Mouse (Mus musculus): ENCODE results near the gene Zbtb7b. TPM values are rescaled to one million over a fixed set of nuclear protein-coding genes. Genes with fewer than 3 reads are reported as not detected.

Gene Zbtb7b
- polyA plus RNA-seq, 1 experiment from 2014 or later = 2.2 TPM

DNA sequence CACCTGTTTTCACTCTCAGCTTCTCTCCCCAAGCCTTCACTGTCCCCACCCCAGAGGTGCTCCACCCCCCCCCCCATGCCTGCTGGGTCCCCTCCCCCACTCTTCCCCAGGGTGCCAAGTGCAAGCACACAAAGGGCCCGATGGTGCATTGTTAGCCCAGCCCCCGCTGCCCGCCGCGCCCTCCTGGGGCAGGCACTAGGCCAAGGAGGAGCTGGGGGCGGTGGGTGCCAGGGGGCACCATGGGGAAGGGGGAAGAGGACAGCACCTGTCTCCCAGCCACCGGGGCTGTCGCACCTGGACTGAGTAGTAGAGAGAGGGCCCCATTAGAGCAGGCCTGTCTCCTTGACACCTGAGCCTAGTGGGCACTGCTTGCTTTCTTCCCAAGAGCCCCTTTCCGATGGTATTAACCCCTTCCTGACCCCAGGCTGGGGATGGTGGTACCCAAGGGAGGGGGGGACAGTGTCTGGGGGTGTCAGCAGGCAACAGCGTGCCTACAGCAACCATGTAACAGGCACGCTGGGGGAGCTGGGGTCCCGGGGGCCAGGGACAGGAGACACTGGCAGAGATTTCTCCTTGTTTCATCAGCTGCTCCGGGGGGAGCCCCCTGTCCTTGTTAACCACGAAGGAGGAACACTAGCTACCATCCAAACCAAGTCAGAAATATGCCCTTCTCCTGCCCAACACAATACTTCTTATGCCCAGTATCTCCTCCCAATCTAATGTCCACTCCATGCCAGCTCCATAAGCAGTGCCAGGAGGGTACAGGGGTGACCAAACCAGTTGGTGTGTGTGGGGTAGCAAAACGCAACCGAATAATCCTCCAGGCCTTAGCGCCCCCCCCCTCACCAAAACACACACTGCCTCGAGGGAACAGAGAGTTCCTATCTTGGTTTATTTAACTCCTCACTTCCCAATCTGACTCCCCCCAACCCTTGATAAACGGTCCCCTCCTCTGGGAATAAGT lies 3.6 kb downstream of the Zbtb7b start:
- H3K36me3 ChIP-seq (ENCODE audit: control insufficient read depth, insufficient read depth, low read length) = no peaks in the 10 kb centered on the region
- peak overlapping the region; percentile 70 for H3K4me3 ChIP-seq (ENCODE audit: low read depth, low read length)
- H3K27ac ChIP-seq (ENCODE audit: low read depth, low read length) = peak overlapping the region; percentile 35; the same call in 1 of the 2 replicates
- peaks cover 29% of the 10 kb centered on the region for H3K4me1 ChIP-seq (ENCODE audit: control insufficient read depth, insufficient read depth, low read length)
- no peaks in the 10 kb centered on the region for H3K27me3 ChIP-seq (ENCODE audit: control insufficient read depth, insufficient read depth, low read length)
- WGBS (ENCODE audit: insufficient replicate concordance) = 17% methylated on average over 19 of the region's 19 CpGs
- peak overlapping the region; percentile 86 for H3K9ac ChIP-seq (ENCODE audit: low read depth, low read length)
- H3K9me3 ChIP-seq (replicated peaks; ENCODE audit: control insufficient read depth, low read length) = no peaks in the 10 kb centered on the region
- no peak for ATAC-seq (replicated peaks; ENCODE audit: insufficient number of reproducible peaks, low FRiP score, low TSS enrichment)
- H3K4me2 ChIP-seq = peak overlapping the region; percentile 100

DNA sequence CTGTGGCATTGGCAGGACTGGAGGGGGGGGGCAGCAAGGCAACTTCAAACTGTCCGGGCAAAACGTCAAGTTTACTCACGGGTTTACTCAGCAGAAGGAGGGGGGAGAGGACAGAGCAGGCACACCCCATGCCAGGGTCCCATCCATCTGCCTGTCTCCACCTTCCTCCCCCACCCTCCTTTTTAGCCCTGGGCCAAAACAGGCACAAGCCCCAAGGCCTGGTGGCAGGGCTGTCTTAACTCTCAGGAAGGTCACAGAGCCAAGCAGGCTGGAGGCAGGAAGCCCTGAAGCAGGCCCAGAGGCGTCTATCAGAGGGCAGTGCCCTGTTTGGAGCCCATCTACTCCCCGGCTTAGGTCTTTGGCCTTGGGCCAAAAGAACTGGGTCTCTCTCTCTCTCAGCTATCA lies 4.5 kb downstream of the Zbtb7b start:
- no peaks in the 10 kb centered on the region for H3K27me3 ChIP-seq (ENCODE audit: control insufficient read depth, insufficient read depth, low read length)
- no peak for ATAC-seq (replicated peaks; ENCODE audit: insufficient number of reproducible peaks, low FRiP score, low TSS enrichment)
- H3K4me3 ChIP-seq (ENCODE audit: low read depth, low read length) = no peak overlapping the region
- no peak overlapping the region; the same call in 1 of the 2 replicates for H3K27ac ChIP-seq (ENCODE audit: low read depth, low read length)
- no peaks in the 10 kb centered on the region for H3K9me3 ChIP-seq (replicated peaks; ENCODE audit: control insufficient read depth, low read length)
- peak overlapping the region; percentile 8; the same call in 1 of the 2 replicates for H3K4me2 ChIP-seq
- peaks cover 22% of the 10 kb centered on the region for H3K4me1 ChIP-seq (ENCODE audit: control insufficient read depth, insufficient read depth, low read length)
- no peak overlapping the region for H3K9ac ChIP-seq (ENCODE audit: low read depth, low read length)
- H3K36me3 ChIP-seq (ENCODE audit: control insufficient read depth, insufficient read depth, low read length) = no peaks in the 10 kb centered on the region
- whole genome bisulfite sequencing (ENCODE audit: insufficient replicate concordance) = 47% methylated on average over 5 of the region's 5 CpGs

DNA sequence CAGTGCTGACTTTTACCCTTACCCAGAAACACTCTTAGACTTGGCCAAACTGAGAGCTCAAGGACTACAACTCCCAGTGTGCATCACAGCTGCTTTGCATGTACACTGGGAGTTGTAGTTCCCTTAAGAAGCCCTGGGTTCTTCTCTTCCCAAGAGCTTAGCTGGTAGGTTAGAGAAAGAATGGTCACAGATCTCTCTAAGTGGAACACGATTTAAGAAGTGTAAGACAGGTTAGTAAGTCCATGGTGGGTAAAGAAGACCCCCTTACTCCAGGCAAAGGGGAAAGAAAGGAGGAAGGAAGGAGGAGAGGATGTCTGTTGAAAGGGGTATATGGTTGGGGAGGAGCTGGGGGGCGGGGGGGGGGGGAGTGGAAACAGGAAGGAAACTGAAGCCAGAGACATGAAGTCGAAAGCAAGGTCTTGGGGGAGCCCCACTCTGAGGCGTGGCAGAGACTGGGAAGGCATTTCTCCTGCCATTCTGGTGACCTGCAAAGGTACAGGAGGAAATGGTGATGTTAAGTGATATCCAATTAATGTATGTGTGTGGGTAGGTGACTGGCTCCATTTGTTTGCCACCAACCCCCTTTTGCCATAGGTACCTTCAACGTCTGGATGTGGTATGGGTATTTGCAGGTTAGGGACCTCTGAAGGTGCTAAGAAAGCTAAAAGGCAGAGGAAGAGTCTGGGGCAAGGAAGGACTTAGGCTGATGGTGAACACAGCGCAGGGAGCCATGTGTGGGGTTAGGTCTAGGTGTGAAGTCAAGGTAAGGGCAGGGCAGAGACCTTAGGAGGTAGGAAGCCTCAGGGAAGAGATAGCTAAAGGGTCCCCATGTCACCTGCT lies 5.5 kb downstream of the Zbtb7b start:
- Histone ChIP-seq H3K4me2 (no peak overlapping the region), H3K36me3 (ENCODE audit: control insufficient read depth, insufficient read depth, low read length) (no peaks in the 10 kb centered on the region), H3K4me3 (ENCODE audit: low read depth, low read length) (no peak overlapping the region), H3K4me1 (ENCODE audit: control insufficient read depth, insufficient read depth, low read length) (peaks cover 26% of the 10 kb centered on the region), H3K27me3 (ENCODE audit: control insufficient read depth, insufficient read depth, low read length) (no peaks in the 10 kb centered on the region), H3K27ac (ENCODE audit: low read depth, low read length) (no peak overlapping the region), H3K9me3 (replicated peaks; ENCODE audit: control insufficient read depth, low read length) (no peaks in the 10 kb centered on the region), H3K9ac (ENCODE audit: low read depth, low read length) (no peak overlapping the region)
- 59% methylated on average over 5 of the region's 6 CpGs for WGBS (ENCODE audit: insufficient replicate concordance)
- ATAC-seq (replicated peaks; ENCODE audit: insufficient number of reproducible peaks, low FRiP score, low TSS enrichment) = no peak

DNA sequence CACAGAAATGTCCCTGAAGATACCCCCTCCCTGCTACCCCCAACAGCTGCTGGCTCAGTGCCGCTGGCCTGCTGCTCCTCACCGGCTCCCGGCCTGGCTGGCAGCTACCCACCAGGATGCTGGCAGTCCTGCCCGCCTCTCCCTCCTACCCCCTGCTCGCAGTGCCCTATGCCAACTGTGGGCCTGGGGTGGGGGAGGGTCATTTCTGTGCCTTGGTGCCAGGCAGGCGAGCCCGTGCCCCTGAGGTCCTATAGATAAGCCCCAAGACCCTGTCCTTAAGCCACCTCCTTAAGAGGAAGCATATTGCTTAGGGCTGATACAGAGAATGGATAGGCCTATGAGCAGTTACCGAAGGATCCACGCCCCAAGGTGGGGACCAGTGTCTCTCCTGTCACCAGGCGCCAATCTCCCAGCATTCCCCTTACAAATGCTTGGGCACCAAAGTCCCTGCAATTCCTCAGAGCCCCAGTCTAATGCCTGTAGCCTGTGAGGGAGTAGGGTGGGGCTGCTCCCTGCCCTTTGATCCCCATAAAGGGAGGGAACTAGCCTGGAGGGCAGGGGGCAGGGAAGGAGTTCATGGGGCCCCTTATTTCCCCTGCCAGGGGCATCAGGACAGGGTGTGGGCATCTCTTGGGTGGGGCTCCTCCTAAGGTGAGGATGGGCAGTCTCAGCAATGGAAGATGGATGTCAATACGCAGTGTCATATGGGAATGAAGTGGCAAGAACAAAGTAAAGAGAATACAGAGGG lies 6.3 kb downstream of the Zbtb7b start:
- ATAC-seq (replicated peaks; ENCODE audit: insufficient number of reproducible peaks, low FRiP score, low TSS enrichment) = no peak
- Histone ChIP-seq H3K9me3 (replicated peaks; ENCODE audit: control insufficient read depth, low read length) (no peaks in the 10 kb centered on the region), H3K27me3 (ENCODE audit: control insufficient read depth, insufficient read depth, low read length) (no peaks in the 10 kb centered on the region), H3K27ac (ENCODE audit: low read depth, low read length) (no peak overlapping the region), H3K4me3 (ENCODE audit: low read depth, low read length) (no peak overlapping the region), H3K4me2 (no peak overlapping the region), H3K9ac (ENCODE audit: low read depth, low read length) (no peak overlapping the region), H3K36me3 (ENCODE audit: control insufficient read depth, insufficient read depth, low read length) (no peaks in the 10 kb centered on the region), H3K4me1 (ENCODE audit: control insufficient read depth, insufficient read depth, low read length) (peaks cover 26% of the 10 kb centered on the region)
- WGBS (ENCODE audit: insufficient replicate concordance) = 75% methylated on average over 11 of the region's 11 CpGs

DNA sequence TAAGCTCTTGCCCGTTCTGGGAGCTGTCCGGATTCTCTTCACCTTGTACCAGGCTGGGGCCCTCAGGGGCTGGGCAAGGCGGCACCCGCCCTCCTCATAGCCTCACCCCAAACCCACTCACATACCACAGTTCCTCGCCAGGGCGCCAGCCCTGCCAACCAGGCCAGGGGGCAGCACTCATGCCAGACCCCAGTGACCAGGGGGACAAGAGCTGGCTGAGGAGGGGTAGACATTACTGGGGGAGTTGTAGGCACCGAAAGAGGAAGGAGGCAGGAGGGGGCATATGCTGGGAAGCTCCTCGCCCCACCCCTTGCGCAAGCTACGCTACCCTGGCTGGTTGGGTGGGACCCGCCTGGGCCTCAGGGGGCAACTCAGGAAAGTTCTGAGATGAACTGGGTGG lies 6.9 kb downstream of the Zbtb7b start:
- ATAC-seq (replicated peaks; ENCODE audit: insufficient number of reproducible peaks, low FRiP score, low TSS enrichment) = no peak
- no peaks in the 10 kb centered on the region for H3K9me3 ChIP-seq (replicated peaks; ENCODE audit: control insufficient read depth, low read length)
- no peaks in the 10 kb centered on the region for H3K36me3 ChIP-seq (ENCODE audit: control insufficient read depth, insufficient read depth, low read length)
- no peak overlapping the region for H3K9ac ChIP-seq (ENCODE audit: low read depth, low read length)
- 76% methylated on average over 11 of the region's 11 CpGs for WGBS (ENCODE audit: insufficient replicate concordance)
- no peaks in the 10 kb centered on the region for H3K27me3 ChIP-seq (ENCODE audit: control insufficient read depth, insufficient read depth, low read length)
- no peak overlapping the region for H3K27ac ChIP-seq (ENCODE audit: low read depth, low read length)
- H3K4me2 ChIP-seq = no peak overlapping the region
- peaks cover 26% of the 10 kb centered on the region for H3K4me1 ChIP-seq (ENCODE audit: control insufficient read depth, insufficient read depth, low read length)
- no peak overlapping the region for H3K4me3 ChIP-seq (ENCODE audit: low read depth, low read length)

DNA sequence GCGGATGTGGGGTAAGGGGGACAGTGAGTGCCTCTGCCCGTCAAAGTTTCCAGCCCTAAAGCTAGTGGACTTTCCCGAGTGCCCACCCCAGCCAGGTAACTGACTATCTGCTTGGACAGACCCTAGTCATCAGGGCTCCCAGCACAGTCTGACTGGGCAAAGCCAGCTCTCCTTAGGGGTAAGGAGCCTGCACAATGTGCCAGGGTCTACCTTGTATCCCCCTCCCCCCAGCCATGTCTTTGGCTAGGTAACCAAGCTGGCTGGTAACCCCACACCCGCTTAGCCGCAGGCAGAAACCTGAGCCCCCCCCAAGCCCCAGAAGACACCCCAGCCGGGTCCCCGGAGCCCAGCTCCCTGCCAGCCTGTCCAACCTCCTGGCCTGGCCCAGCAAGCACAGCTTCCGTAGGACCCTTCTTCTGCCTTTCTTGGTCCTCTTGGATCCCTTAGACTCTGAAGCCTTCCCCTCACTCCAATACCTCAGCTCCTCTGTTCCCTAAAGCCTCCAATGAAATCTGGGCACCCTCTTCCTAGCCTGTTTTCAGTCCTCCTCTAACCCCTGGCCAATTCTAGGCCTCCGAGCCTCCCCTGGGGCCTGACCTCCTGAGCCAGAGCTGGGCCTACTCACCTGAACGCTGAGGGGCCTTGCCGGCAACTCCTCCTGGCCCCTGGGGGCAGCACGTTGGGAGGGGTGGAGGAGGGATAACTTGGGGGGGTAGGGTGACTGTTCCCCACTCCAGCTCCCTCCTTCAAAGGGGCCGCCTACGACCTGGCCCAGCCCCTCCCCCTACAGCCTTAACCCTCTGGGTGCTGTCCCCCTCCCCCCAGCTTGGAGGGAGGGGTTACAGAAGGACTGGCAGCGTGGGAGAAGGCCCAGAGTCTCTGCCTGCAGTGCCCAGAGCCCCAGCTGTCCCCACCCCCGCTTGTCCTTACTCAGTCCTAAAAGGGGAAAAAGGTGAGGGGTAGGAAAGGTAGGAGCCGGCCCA lies 7.8 kb downstream of the Zbtb7b start:
- H3K9me3 ChIP-seq (replicated peaks; ENCODE audit: control insufficient read depth, low read length) = no peaks in the 10 kb centered on the region
- 0 out of 2 replicates have a peak overlapping the region, but pooled peaks have one; percentile 10 for H3K9ac ChIP-seq (ENCODE audit: low read depth, low read length)
- ATAC-seq (replicated peaks; ENCODE audit: insufficient number of reproducible peaks, low FRiP score, low TSS enrichment) = no peak
- no peaks in the 10 kb centered on the region for H3K27me3 ChIP-seq (ENCODE audit: control insufficient read depth, insufficient read depth, low read length)
- H3K4me3 ChIP-seq (ENCODE audit: low read depth, low read length) = no peak overlapping the region
- peaks cover 23% of the 10 kb centered on the region for H3K4me1 ChIP-seq (ENCODE audit: control insufficient read depth, insufficient read depth, low read length)
- H3K36me3 ChIP-seq (ENCODE audit: control insufficient read depth, insufficient read depth, low read length) = no peaks in the 10 kb centered on the region
- H3K27ac ChIP-seq (ENCODE audit: low read depth, low read length) = no peak overlapping the region
- WGBS (ENCODE audit: insufficient replicate concordance) = 48% methylated on average over 17 of the region's 17 CpGs
- H3K4me2 ChIP-seq = no peak overlapping the region

DNA sequence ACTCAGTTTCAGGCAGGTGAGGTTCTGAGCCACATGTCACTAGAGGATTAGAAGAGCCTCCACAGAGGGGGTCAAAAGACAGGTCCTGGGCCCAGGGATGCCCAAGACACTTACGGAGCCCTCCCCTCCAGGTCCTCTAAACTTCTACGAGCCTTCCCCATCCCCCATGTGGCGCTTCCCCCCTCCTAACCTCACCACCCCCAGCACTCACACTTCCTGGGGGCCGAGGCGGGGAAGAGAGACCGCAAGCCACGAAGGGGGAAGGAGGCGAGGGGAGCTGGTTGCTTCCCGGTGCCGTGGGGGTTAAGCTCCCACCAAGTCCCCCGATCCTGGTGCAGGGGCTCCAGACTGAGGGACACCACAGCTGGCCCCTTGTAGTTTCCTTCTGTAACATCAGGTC lies 9.1 kb downstream of the Zbtb7b start:
- WGBS (ENCODE audit: insufficient replicate concordance) = 37% methylated on average over 11 of the region's 11 CpGs
- H3K36me3 ChIP-seq (ENCODE audit: control insufficient read depth, insufficient read depth, low read length) = no peaks in the 10 kb centered on the region

More for the DNA sequence above, 9.1 kb downstream of the Zbtb7b start:
- ATAC-seq (replicated peaks; ENCODE audit: insufficient number of reproducible peaks, low FRiP score, low TSS enrichment) = no peak
- no peaks in the 10 kb centered on the region for H3K9me3 ChIP-seq (replicated peaks; ENCODE audit: control insufficient read depth, low read length)
- H3K4me1 ChIP-seq (ENCODE audit: control insufficient read depth, insufficient read depth, low read length) = peaks cover 12% of the 10 kb centered on the region
- no peaks in the 10 kb centered on the region for H3K27me3 ChIP-seq (ENCODE audit: control insufficient read depth, insufficient read depth, low read length)
- H3K9ac ChIP-seq (ENCODE audit: low read depth, low read length) = no peak overlapping the region
- H3K4me3 ChIP-seq (ENCODE audit: low read depth, low read length) = no peak overlapping the region
- H3K27ac ChIP-seq (ENCODE audit: low read depth, low read length) = no peak overlapping the region
- H3K4me2 ChIP-seq = no peak overlapping the region

Measured in heart, embryonic 11.5 days (tissue).